Mouse (Mus musculus) hindbrain, embryonic 16.5 days (tissue): Measurements from ENCODE around the gene Fst. TPM values are rescaled to one million over a fixed set of nuclear protein-coding genes. Genes with fewer than 3 reads are reported as not detected.

Experiments
- ATAC-seq: fragments of 200-750 bp; cut with Nextera tagmentation; 2 replicates; pipeline ENCODE4 v1.8.0; 2017; ENCODE audit warnings: moderate TSS enrichment, moderate library complexity
- H3K27ac ChIP-seq: fragments of 300-500 bp; sonication (generic); 2 replicates; pipeline ENCODE4 v1.5.1; 2014; ENCODE audit warnings: low read depth, mild to moderate bottlenecking, control low read depth, low read length, moderate library complexity
- H3K27me3 ChIP-seq: fragments of 300-500 bp; sonication (generic); replicated peaks from 2 replicates; pipeline ENCODE4 v1.6.1; 2014; ENCODE audit warnings: low read length; ENCODE audit not compliant: control insufficient read depth, insufficient read depth
- H3K36me3 ChIP-seq: fragments of 300-500 bp; sonication (generic); 2 replicates; pipeline ENCODE4 v1.6.1; 2014; ENCODE audit warnings: mild to moderate bottlenecking, low read length, moderate library complexity, mixed read lengths; ENCODE audit not compliant: control insufficient read depth, insufficient read depth
- H3K4me1 ChIP-seq: fragments of 300-500 bp; sonication (generic); 2 replicates; pipeline ENCODE4 v1.6.1; 2014; ENCODE audit warnings: low read depth, low read length; ENCODE audit not compliant: control insufficient read depth, insufficient read depth
- H3K4me2 ChIP-seq: fragments of 300-500 bp; sonication (generic); 2 replicates; pipeline ENCODE4 v1.6.1; 2014; ENCODE audit warnings: mild to moderate bottlenecking, low read length, control low read depth, moderate library complexity
- H3K4me3 ChIP-seq: fragments of 300-500 bp; sonication (generic); 2 replicates; pipeline ENCODE4 v1.5.1; 2014; ENCODE audit warnings: mild to moderate bottlenecking, low read length, control low read depth, moderate library complexity
- H3K9ac ChIP-seq: fragments of 300-500 bp; sonication (generic); 2 replicates; pipeline ENCODE4 v1.6.1; 2014; ENCODE audit warnings: low read depth, mild to moderate bottlenecking, control low read depth, low read length, moderate library complexity
- H3K9me3 ChIP-seq: fragments of 300-500 bp; sonication (generic); 2 replicates; pipeline ENCODE4 v1.6.1; 2014; ENCODE audit warnings: mild to moderate bottlenecking, low read length, moderate library complexity; ENCODE audit not compliant: control insufficient read depth
- WGBS: fragments of 180-500 bp; shearing (Covaris S2); extraction: QIAGEN DNeasy Blood & Tissue Kit; methylation state at CpG from one replicate; pipeline ENCODE4 v1.1.7; 2014; 5-methylcytosine and 5-hydroxymethylcytosine counted together
- polyA plus RNA-seq: library from polyadenylated mRNA; unstranded; fragments of >200 nt; fragmentation: Nextera tagmentation; extraction: Ambion mirVana; gene quantifications from 2 replicates; pipeline ENCODE4 v1.2.1, GENCODE M21; 2015

The Fst gene
- polyA plus RNA-seq, 1 experiment from 2014 or later: 3.4 TPM

GRCm38 (mm10) chr13:114425230-114425629 lies 33.5 kb downstream of the Fst start:
- Histone ChIP-seq H3K4me2 (no peak overlapping the region), H3K9ac (no peak overlapping the region), H3K4me1 (no peaks in the 10 kb centered on the region), H3K27ac (no peak overlapping the region), H3K27me3 (no peaks in the 10 kb centered on the region), H3K9me3 (no peaks in the 10 kb centered on the region), H3K36me3 (no peaks in the 10 kb centered on the region), H3K4me3 (no peak overlapping the region)
- ATAC-seq: no peak
- 95% methylated on average over 5 of the region's 5 CpGs for WGBS

GRCm38 (mm10) chr13:114420235-114420634 lies 38.5 kb downstream of the Fst start:
- 89% methylated on average over 8 of the region's 8 CpGs for WGBS
- H3K27ac ChIP-seq: no peak overlapping the region
- H3K4me3 ChIP-seq: no peak overlapping the region
- H3K36me3 ChIP-seq: no peaks in the 10 kb centered on the region
- H3K9ac ChIP-seq: no peak overlapping the region
- H3K27me3 ChIP-seq: no peaks in the 10 kb centered on the region
- H3K9me3 ChIP-seq: no peaks in the 10 kb centered on the region
- no peak overlapping the region for H3K4me2 ChIP-seq
- no peaks in the 10 kb centered on the region for H3K4me1 ChIP-seq
- no peak for ATAC-seq

- H3K9me3 ChIP-seq: no peaks in the 10 kb centered on the region
- H3K36me3 ChIP-seq: no peaks in the 10 kb centered on the region
- H3K4me3 ChIP-seq: no peak overlapping the region
- whole genome bisulfite sequencing: 78% methylated on average over 3 of the region's 3 CpGs
- no peaks in the 10 kb centered on the region for H3K4me1 ChIP-seq
- H3K27me3 ChIP-seq: no peaks in the 10 kb centered on the region
- no peak overlapping the region for H3K9ac ChIP-seq
- no peak for ATAC-seq
- H3K27ac ChIP-seq: no peak overlapping the region
- H3K4me2 ChIP-seq: no peak overlapping the region
Measured at GRCm38 (mm10) chr13:114419364-114419763, 39.4 kb downstream of the Fst start.

GRCm38 (mm10) chr13:114412326-114412725 lies 46.4 kb downstream of the Fst start:
- H3K27ac ChIP-seq: no peak overlapping the region
- H3K4me3 ChIP-seq: no peak overlapping the region
- no peaks in the 10 kb centered on the region for H3K9me3 ChIP-seq
- no peak overlapping the region for H3K9ac ChIP-seq
- H3K4me2 ChIP-seq: no peak overlapping the region
- no peaks in the 10 kb centered on the region for H3K4me1 ChIP-seq
- H3K27me3 ChIP-seq: no peaks in the 10 kb centered on the region
- H3K36me3 ChIP-seq: no peaks in the 10 kb centered on the region
- no peak for ATAC-seq

GRCm38 (mm10) chr13:114406866-114407265 lies 51.9 kb downstream of the Fst start:
- whole genome bisulfite sequencing: 5% methylated on average over 5 of the region's 5 CpGs

GRCm38 (mm10) chr13:114406424-114406823 lies 52.3 kb downstream of the Fst start:
- Histone ChIP-seq H3K4me3 (no peak overlapping the region), H3K36me3 (no peaks in the 10 kb centered on the region), H3K4me1 (no peaks in the 10 kb centered on the region), H3K4me2 (no peak overlapping the region), H3K27me3 (no peaks in the 10 kb centered on the region), H3K27ac (no peak overlapping the region), H3K9ac (no peak overlapping the region), H3K9me3 (no peaks in the 10 kb centered on the region)
- ATAC-seq: no peak
- WGBS: 10% methylated on average over 5 of the region's 5 CpGs

More at GRCm38 (mm10) chr13:114406866-114407265, 51.9 kb downstream of the Fst start:
- H3K4me3 ChIP-seq: no peak overlapping the region
- ATAC-seq: no peak
- no peaks in the 10 kb centered on the region for H3K36me3 ChIP-seq
- no peak overlapping the region for H3K27ac ChIP-seq
- no peaks in the 10 kb centered on the region for H3K9me3 ChIP-seq
- H3K4me2 ChIP-seq: no peak overlapping the region
- no peaks in the 10 kb centered on the region for H3K27me3 ChIP-seq
- no peak overlapping the region for H3K9ac ChIP-seq
- H3K4me1 ChIP-seq: no peaks in the 10 kb centered on the region

GRCm38 (mm10) chr13:114405100-114405715 lies 53.5 kb downstream of the Fst start:
- H3K4me2 ChIP-seq: no peak overlapping the region
- no peak overlapping the region for H3K27ac ChIP-seq
- no peaks in the 10 kb centered on the region for H3K36me3 ChIP-seq
- H3K27me3 ChIP-seq: no peaks in the 10 kb centered on the region
- WGBS: 89% methylated on average over 9 of the region's 9 CpGs
- H3K4me1 ChIP-seq: no peaks in the 10 kb centered on the region
- H3K9ac ChIP-seq: no peak overlapping the region
- no peak overlapping the region for H3K4me3 ChIP-seq
- H3K9me3 ChIP-seq: no peaks in the 10 kb centered on the region
- ATAC-seq: no peak

Other genes starting within 250 kb of the Fst start
- gene Ndufs4, start 70.7 kb downstream of the Fst start, polyA plus RNA-seq: 351 and 397 TPM in 2 replicates